Mouse (Mus musculus): ENCODE measurements around the gene Fhod1. TPM values are rescaled to one million over a fixed set of nuclear protein-coding genes. Genes with fewer than 3 reads are reported as not detected.

Fhod1 gene
- polyA plus RNA-seq, 1 experiment from 2014 or later, result 0.53 TPM

- no peak for ATAC-seq (ENCODE audit: insufficient read depth)
- Histone ChIP-seq H3K27me3 (no peaks in the 10 kb centered on the region), H3K27ac (replicated peaks) (peak overlapping the region; percentile 98), H3K9ac (no peak overlapping the region), H3K36me3 (replicated peaks) (peaks cover 100% of the 10 kb centered on the region), H3K4me3 (replicated peaks) (no peak overlapping the region), H3K4me1 (replicated peaks) (peaks cover 66% of the 10 kb centered on the region), H3K4me2 (peak overlapping the region; percentile 80; the same call in 1 of the 2 replicates), H3K9me3 (replicated peaks) (no peaks in the 10 kb centered on the region)
- WGBS (ENCODE audit: insufficient replicate concordance), result 68% methylated on average over 9 of the region's 9 CpGs
Observed at GRCm38 (mm10) chr8:105304325-105305210, 43.2 kb downstream of the Fhod1 start.

GRCm38 (mm10) chr8:105303874-105304273 lies 43.9 kb downstream of the Fhod1 start:
- H3K4me2 ChIP-seq, result peak overlapping the region; percentile 80; the same call in 1 of the 2 replicates
- H3K27ac ChIP-seq (replicated peaks), result peak overlapping the region; percentile 98
- H3K36me3 ChIP-seq (replicated peaks), result peaks cover 98% of the 10 kb centered on the region
- H3K4me3 ChIP-seq (replicated peaks), result no peak overlapping the region
- no peaks in the 10 kb centered on the region for H3K9me3 ChIP-seq (replicated peaks)
- H3K4me1 ChIP-seq (replicated peaks), result peaks cover 71% of the 10 kb centered on the region
- no peaks in the 10 kb centered on the region for H3K27me3 ChIP-seq
- 85% methylated on average over 9 of the region's 9 CpGs for WGBS (ENCODE audit: insufficient replicate concordance)
- no peak for ATAC-seq (ENCODE audit: insufficient read depth)
- H3K9ac ChIP-seq, result no peak overlapping the region

- Histone ChIP-seq H3K27ac (replicated peaks) (peak overlapping the region; percentile 98), H3K27me3 (no peaks in the 10 kb centered on the region), H3K9ac (no peak overlapping the region), H3K36me3 (replicated peaks) (peaks cover 98% of the 10 kb centered on the region), H3K4me1 (replicated peaks) (peaks cover 76% of the 10 kb centered on the region), H3K9me3 (replicated peaks) (no peaks in the 10 kb centered on the region), H3K4me2 (peak overlapping the region; percentile 80), H3K4me3 (replicated peaks) (peak overlapping the region; percentile 77; the same call in 1 of the 2 replicates)
- no peak for ATAC-seq (ENCODE audit: insufficient read depth)
- WGBS (ENCODE audit: insufficient replicate concordance), result 65% methylated on average over 8 of the region's 8 CpGs
Observed at GRCm38 (mm10) chr8:105303396-105303795, 44.4 kb downstream of the Fhod1 start.

DNA sequence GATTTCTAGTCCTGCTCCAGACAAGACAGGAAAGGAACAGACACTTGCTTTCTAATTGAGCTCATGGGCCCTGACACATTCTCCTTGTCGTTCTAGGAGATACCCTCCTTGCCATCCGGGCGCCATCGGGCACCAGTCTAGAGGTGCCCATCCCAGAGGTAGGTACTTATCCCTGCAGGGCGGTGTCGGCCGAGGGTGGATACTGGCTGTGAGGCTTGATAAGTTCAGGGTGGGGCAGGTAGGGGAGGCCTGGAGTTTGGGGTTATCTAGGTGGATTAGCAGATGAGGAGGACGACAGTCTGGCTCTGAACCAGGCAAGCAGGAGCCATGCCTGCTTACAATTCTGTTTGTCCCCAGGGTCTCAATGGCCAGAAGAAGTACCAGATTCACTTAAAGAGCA lies 47.8 kb downstream of the Fhod1 start:
- Histone ChIP-seq H3K4me1 (replicated peaks) (peaks cover 85% of the 10 kb centered on the region), H3K9ac (peak overlapping the region; percentile 88), H3K27me3 (peaks cover 3% of the 10 kb centered on the region; the same call in 1 of the 2 replicates), H3K4me2 (peak overlapping the region; percentile 80), H3K4me3 (replicated peaks) (peak overlapping the region; percentile 77), H3K9me3 (replicated peaks) (no peaks in the 10 kb centered on the region), H3K27ac (replicated peaks) (peak overlapping the region; percentile 98), H3K36me3 (replicated peaks) (peaks cover 63% of the 10 kb centered on the region)
- peak; percentile 94 for ATAC-seq (ENCODE audit: insufficient read depth)
- WGBS (ENCODE audit: insufficient replicate concordance), result 16% methylated on average over 8 of the region's 8 CpGs

DNA sequence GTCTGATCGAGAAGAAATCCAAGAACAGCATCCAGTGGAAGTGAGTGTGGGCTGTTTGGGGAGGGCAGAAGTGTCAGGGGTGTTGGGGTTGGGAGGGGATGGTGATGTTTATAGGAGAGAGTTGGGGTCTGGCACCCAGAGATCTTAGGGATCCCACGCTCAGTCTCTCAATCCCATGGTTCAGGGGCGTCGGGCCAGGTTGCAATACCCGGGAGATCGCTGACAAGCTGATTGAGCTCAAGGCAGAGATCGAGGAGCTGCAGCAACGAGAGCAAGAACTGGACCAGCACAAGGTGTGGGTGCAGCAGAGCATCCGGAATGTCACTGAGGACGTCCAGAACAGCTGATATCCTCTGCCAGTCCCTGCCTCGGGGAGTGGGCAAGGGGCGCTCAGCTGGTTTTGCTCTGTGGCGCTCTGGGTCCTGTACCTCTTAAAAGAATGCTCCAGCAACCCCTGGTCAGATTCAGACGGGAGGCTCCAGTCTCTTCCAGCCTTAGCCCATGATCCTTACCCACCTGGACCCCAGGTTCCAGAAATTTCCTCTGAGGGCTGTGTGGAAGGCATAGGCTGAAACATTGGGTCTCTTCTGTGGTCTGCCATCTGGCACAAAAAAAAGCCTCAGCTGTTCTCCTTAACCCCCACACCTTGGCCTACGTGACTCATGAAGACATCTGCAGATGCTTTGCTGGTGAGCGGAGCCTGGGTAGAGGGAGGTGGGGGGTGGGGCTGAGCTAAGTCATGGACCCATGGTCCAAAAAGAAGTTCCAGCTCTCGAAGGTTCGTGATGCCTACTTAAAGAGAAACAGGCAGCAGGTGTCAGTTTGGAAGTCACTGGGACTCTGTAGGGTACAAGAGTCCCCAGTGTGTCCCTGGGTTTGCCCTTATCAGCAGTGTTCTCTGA lies 49.2 kb downstream of the Fhod1 start:
- H3K36me3 ChIP-seq (replicated peaks), result peaks cover 50% of the 10 kb centered on the region
- peaks cover 72% of the 10 kb centered on the region for H3K4me1 ChIP-seq (replicated peaks)
- H3K9ac ChIP-seq, result peak overlapping the region; percentile 88
- H3K4me3 ChIP-seq (replicated peaks), result peak overlapping the region; percentile 77
- peaks cover 6% of the 10 kb centered on the region for H3K27me3 ChIP-seq
- H3K27ac ChIP-seq (replicated peaks), result peak overlapping the region; percentile 98
- no peaks in the 10 kb centered on the region for H3K9me3 ChIP-seq (replicated peaks)
- WGBS (ENCODE audit: insufficient replicate concordance), result 18% methylated on average over 18 of the region's 18 CpGs
- ATAC-seq (ENCODE audit: insufficient read depth), result peak; percentile 10
- H3K4me2 ChIP-seq, result peak overlapping the region; percentile 80

DNA sequence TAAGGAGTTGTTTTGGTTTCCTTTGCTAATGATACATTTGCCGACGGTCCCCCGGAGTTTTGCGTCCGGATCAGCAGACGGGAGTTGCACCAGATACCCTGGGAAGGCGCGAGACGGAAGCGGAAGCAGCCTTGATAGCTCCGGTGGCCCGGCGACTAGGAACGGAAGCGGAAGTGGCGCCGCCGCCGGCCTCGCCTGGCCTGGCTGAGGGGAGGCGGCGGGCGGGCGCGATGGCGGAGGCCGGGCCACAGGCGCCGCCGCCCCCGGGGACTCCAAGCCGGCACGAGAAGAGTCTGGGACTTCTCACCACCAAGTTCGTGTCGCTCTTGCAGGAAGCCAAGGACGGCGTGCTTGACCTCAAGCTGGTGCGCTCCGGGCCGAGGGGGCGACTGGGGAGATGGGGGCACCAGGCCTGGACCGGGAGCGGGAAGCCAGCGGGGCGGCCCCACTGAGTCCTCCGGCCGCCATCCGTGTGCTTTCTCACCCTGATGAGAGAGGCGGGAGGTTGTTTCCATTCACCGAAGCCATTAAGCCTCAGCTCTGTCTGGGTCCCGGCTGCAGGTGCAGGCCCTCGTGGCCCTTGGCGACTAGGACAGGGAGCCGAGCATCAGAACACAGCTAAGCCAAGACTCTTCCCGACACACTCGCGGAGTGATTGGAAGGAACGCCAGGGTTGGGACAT lies 50.1 kb downstream of the Fhod1 start, which contains the start of gene E2f4:
E2f4 (plus strand) TSS at position 153 of the 682 bp plus-strand sequence.
- peak; percentile 66 for ATAC-seq (ENCODE audit: insufficient read depth)
- Histone ChIP-seq H3K9me3 (replicated peaks) (no peaks in the 10 kb centered on the region), H3K36me3 (replicated peaks) (peaks cover 40% of the 10 kb centered on the region), H3K4me1 (replicated peaks) (peaks cover 62% of the 10 kb centered on the region), H3K9ac (peak within 1 kb of the TSS; percentile 88), H3K4me2 (peak within 1 kb of the TSS; percentile 80), H3K27me3 (peaks cover 6% of the 10 kb centered on the region), H3K27ac (replicated peaks) (peak within 1 kb of the TSS; percentile 98), H3K4me3 (replicated peaks) (peak within 1 kb of the TSS; percentile 77)
- WGBS (ENCODE audit: insufficient replicate concordance), result under 1% methylated on average over 58 of the region's 58 CpGs

GRCm38 (mm10) chr8:105295895-105296573 lies 51.7 kb downstream of the Fhod1 start, which contains the start of gene Exoc3l:
TSS of gene Exoc3l (minus strand) at chr8:105296101.
- H3K9ac ChIP-seq, result peak within 1 kb of the TSS; percentile 88
- H3K4me3 ChIP-seq (replicated peaks), result peak within 1 kb of the TSS; percentile 77
- ATAC-seq (ENCODE audit: insufficient read depth), result no peak
- no peaks in the 10 kb centered on the region for H3K9me3 ChIP-seq (replicated peaks)
- H3K27ac ChIP-seq (replicated peaks), result peak within 1 kb of the TSS; percentile 98
- 30% methylated on average over 11 of the region's 11 CpGs for WGBS (ENCODE audit: insufficient replicate concordance)
- peaks cover 24% of the 10 kb centered on the region for H3K36me3 ChIP-seq (replicated peaks)
- peaks cover 6% of the 10 kb centered on the region for H3K27me3 ChIP-seq
- peaks cover 50% of the 10 kb centered on the region for H3K4me1 ChIP-seq (replicated peaks)
- peak within 1 kb of the TSS; percentile 80 for H3K4me2 ChIP-seq

- H3K4me3 ChIP-seq (replicated peaks), result peak overlapping the region; percentile 17; the same call in 1 of the 2 replicates
- H3K27me3 ChIP-seq, result peaks cover 12% of the 10 kb centered on the region
- H3K4me1 ChIP-seq (replicated peaks), result peaks cover 50% of the 10 kb centered on the region
- peaks cover 16% of the 10 kb centered on the region for H3K36me3 ChIP-seq (replicated peaks)
- ATAC-seq (ENCODE audit: insufficient read depth), result no peak
- no peak overlapping the region for H3K9ac ChIP-seq
- H3K9me3 ChIP-seq (replicated peaks), result no peaks in the 10 kb centered on the region
- H3K27ac ChIP-seq (replicated peaks), result 0 out of 2 replicates have a peak overlapping the region, but pooled peaks have one; percentile 98
- 64% methylated on average over 11 of the region's 11 CpGs for WGBS (ENCODE audit: insufficient replicate concordance)
- H3K4me2 ChIP-seq, result peak overlapping the region; percentile 23
Observed at GRCm38 (mm10) chr8:105295256-105295655, 52.5 kb downstream of the Fhod1 start.

DNA sequence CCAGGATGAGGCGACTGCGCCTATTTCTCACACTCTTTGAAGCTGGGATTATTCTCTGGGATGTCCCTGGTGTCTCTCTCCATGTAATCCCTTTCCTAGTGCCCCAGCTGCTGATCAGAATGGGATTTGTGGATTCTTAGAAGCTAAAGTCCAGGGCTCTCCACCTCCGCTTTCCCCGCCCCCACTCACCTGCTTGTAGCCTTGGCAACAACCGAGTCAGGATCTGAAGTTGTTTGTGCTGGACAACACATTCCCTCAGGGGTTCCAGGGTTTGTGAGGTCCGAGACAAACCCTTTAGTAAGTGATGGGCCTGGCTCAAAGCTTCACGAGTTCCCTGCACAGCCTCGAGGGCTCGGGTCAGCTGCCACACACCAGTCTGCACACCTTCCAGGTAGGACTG lies 53.0 kb downstream of the Fhod1 start:
- peak overlapping the region; percentile 23 for H3K4me2 ChIP-seq
- no peak overlapping the region for H3K27ac ChIP-seq (replicated peaks)
- H3K4me1 ChIP-seq (replicated peaks), result peaks cover 53% of the 10 kb centered on the region
- 73% methylated on average over 9 of the region's 9 CpGs for WGBS (ENCODE audit: insufficient replicate concordance)
- H3K9ac ChIP-seq, result no peak overlapping the region
- ATAC-seq (ENCODE audit: insufficient read depth), result no peak
- peak overlapping the region; percentile 17; the same call in 1 of the 2 replicates for H3K4me3 ChIP-seq (replicated peaks)
- no peaks in the 10 kb centered on the region for H3K9me3 ChIP-seq (replicated peaks)
- peaks cover 11% of the 10 kb centered on the region for H3K36me3 ChIP-seq (replicated peaks)
- H3K27me3 ChIP-seq, result peaks cover 17% of the 10 kb centered on the region

- Histone ChIP-seq H3K9me3 (replicated peaks) (no peaks in the 10 kb centered on the region), H3K9ac (no peak overlapping the region), H3K4me2 (no peak overlapping the region), H3K36me3 (replicated peaks) (no peaks in the 10 kb centered on the region), H3K4me1 (replicated peaks) (peaks cover 55% of the 10 kb centered on the region), H3K27me3 (peaks cover 28% of the 10 kb centered on the region), H3K4me3 (replicated peaks) (no peak overlapping the region), H3K27ac (replicated peaks) (no peak overlapping the region)
- ATAC-seq (ENCODE audit: insufficient read depth), result no peak
- WGBS (ENCODE audit: insufficient replicate concordance), result 80% methylated on average over 19 of the region's 19 CpGs
Observed at GRCm38 (mm10) chr8:105293405-105293804, 54.3 kb downstream of the Fhod1 start.

Measured in liver, embryonic 15.5 days (tissue).